ENCODE assay signal across 12 mouse cellular contexts in the genomic region with DNA sequence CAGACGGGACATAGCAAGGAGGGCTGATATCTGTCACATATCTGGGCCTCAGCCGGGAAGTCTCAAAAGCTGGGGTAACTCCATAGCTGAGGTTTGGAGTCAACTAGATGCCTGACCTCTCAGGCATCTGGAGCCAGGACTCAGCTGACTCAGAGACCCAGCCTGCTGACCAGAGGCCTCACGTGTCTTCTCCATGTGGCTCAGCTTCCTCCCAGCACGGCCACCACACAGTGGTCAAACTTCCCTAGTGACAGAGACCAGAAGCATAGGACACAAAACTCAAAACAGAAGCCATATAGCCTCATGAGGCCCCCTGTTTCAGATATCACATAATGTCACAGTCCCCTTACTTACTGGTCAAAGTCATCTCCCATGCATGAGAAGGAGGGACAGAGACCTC.
DNase-seq lines count a peak whose midpoint lies in the region; TF ChIP-seq lines count a peak whose summit lies in the region.
"Had no signal": no experiment of that assay in that cellular context is flagged by ENCODE, and none has a peak within 500 bp of the region (broad histone marks: within the 10 kb centered on the region; RNA-seq: fewer than 3 reads in every experiment).

No protein-coding gene starts in this region.

- peak; percentile 69 to 83 for DNase-seq in heart, adult 2 months
- DNase-seq in heart, embryonic 10.5 days (ENCODE audit: low spot score): no peak
- DNase-seq in spleen, adult 2 months (ENCODE audit: low read depth in 1 of 2, low spot score in 2 of 2): no peak
- DNase-seq in spleen, adult 12 weeks (ENCODE audit: low spot score): no peak
- peak; percentile 89 to 90 for DNase-seq in heart, adult 9 months (ENCODE audit: low spot score in 2 of 2)
- no peak for DNase-seq in right cerebral cortex, postnatal 14 days
- no peak for DNase-seq in right cerebral cortex, postnatal 25 days
- DNase-seq: cerebellum, postnatal 14 days; thymus, postnatal 36 days had no signal

- peak; percentile 65; the same call in 1 of the 2 replicates for TF ChIP-seq EP300 in heart, adult 2 months (IDR thresholded peaks at IDR 0.05; ENCODE audit: insufficient read depth, low read depth, low read length)

- intact Hi-C loops in heart, adult 2 months (cut with DNase I): no loop called here

- H3K36me3 ChIP-seq in heart, adult 2 months (ENCODE audit: control insufficient read depth, insufficient read depth, low read length): no peaks in the 10 kb centered on the region
- no peaks in the 10 kb centered on the region for H3K36me3 ChIP-seq in heart, embryonic 10.5 days
- no peaks in the 10 kb centered on the region for H3K36me3 ChIP-seq in spleen, adult 2 months (ENCODE audit: control insufficient read depth, insufficient read depth, low read length)
- no peaks in the 10 kb centered on the region for H3K36me3 ChIP-seq in small intestine, adult 2 months (ENCODE audit: control insufficient read depth, insufficient read depth, low read length)
- H3K36me3 ChIP-seq: neural tube, embryonic 13.5 days had no signal

- no peak for TF ChIP-seq CTCF in heart, adult 2 months (IDR thresholded peaks at IDR 0.05)
- no peak for TF ChIP-seq CTCF in spleen, adult 2 months (IDR thresholded peaks at IDR 0.05; ENCODE audit: extremely low read depth, insufficient read depth, insufficient read length, insufficient replicate concordance)
- no peak for TF ChIP-seq CTCF in small intestine, adult 2 months (IDR thresholded peaks at IDR 0.05; ENCODE audit: extremely low read depth, insufficient read length, insufficient replicate concordance, low read depth, low read length)

- no peaks in the 10 kb centered on the region for H3K9me3 ChIP-seq in heart, embryonic 10.5 days
- H3K9me3 ChIP-seq: neural tube, embryonic 13.5 days had no signal

- H3K9ac ChIP-seq in heart, adult 2 months (ENCODE audit: low read depth, low read length): no peak overlapping the region
- H3K9ac ChIP-seq: neural tube, embryonic 13.5 days had no signal

- H3K27ac ChIP-seq in heart, adult 2 months: peak overlapping the region; percentile 54
- no peak overlapping the region for H3K27ac ChIP-seq in heart, embryonic 10.5 days
- H3K27ac ChIP-seq in spleen, adult 2 months (ENCODE audit: insufficient read depth, low read length): peak overlapping the region; percentile 53; the same call in 1 of the 2 replicates
- H3K27ac ChIP-seq in small intestine, adult 2 months (ENCODE audit: insufficient read depth, low read depth, low read length): peak overlapping the region; percentile 63
- H3K27ac ChIP-seq: neural tube, embryonic 13.5 days had no signal

- 67% methylated on average over 4 of the region's 4 CpGs for WGBS in heart, adult 2 months
- WGBS in heart, embryonic 10.5 days: 81% methylated on average over 4 of the region's 4 CpGs
- WGBS in spleen, adult 2 months: 82% methylated on average over 4 of the region's 4 CpGs
- 80% methylated on average over 4 of the region's 4 CpGs for WGBS in small intestine, adult 2 months

- H3K27me3 ChIP-seq in heart, adult 2 months (ENCODE audit: control insufficient read depth, insufficient read depth, low read length): no peaks in the 10 kb centered on the region
- no peaks in the 10 kb centered on the region for H3K27me3 ChIP-seq in heart, embryonic 10.5 days (ENCODE audit: insufficient read depth, poor library complexity, severe bottlenecking)
- no peaks in the 10 kb centered on the region for H3K27me3 ChIP-seq in spleen, adult 2 months (ENCODE audit: control insufficient read depth, insufficient read depth, low read length)
- H3K27me3 ChIP-seq in small intestine, adult 2 months (ENCODE audit: control insufficient read depth, insufficient read depth, low read length): no peaks in the 10 kb centered on the region
- H3K27me3 ChIP-seq: megakaryocyte, embryonic 14.5 days; neural tube, embryonic 13.5 days had no signal

- H3K79me2 ChIP-seq in heart, adult 2 months (replicated peaks; ENCODE audit: control insufficient read depth, insufficient read depth, low read length): no peaks in the 10 kb centered on the region

- H3K4me1 ChIP-seq in heart, adult 2 months (ENCODE audit: control insufficient read depth, insufficient read depth, low read length): peaks cover 9% of the 10 kb centered on the region
- peaks cover 27% of the 10 kb centered on the region for H3K4me1 ChIP-seq in heart, embryonic 10.5 days
- peaks cover 11% of the 10 kb centered on the region; the same call in 1 of the 2 replicates for H3K4me1 ChIP-seq in spleen, adult 2 months (ENCODE audit: control insufficient read depth, insufficient read depth, insufficient read length)
- H3K4me1 ChIP-seq in small intestine, adult 2 months (ENCODE audit: control insufficient read depth, insufficient read depth, insufficient read length, low read length): peaks cover 15% of the 10 kb centered on the region; the same call in 1 of the 2 replicates

- TF ChIP-seq POLR2A in heart, adult 2 months (IDR thresholded peaks at IDR 0.05; ENCODE audit: insufficient read depth, low read depth, low read length): 0 out of 2 replicates have a peak, but pooled peaks have one; percentile 14
- no peak for TF ChIP-seq POLR2A in spleen, adult 2 months (IDR thresholded peaks at IDR 0.05; ENCODE audit: low read depth, low read length)
- no peak for TF ChIP-seq POLR2A in small intestine, adult 2 months (IDR thresholded peaks at IDR 0.05; ENCODE audit: low read depth, low read length)

- H3K4me3 ChIP-seq in heart, adult 2 months: no peak overlapping the region
- no peak overlapping the region for H3K4me3 ChIP-seq in heart, embryonic 10.5 days
- H3K4me3 ChIP-seq in spleen, adult 2 months (ENCODE audit: extremely low read depth, insufficient read depth, insufficient read length): no peak overlapping the region
- no peak overlapping the region for H3K4me3 ChIP-seq in small intestine, adult 2 months (ENCODE audit: low read depth, low read length)
- H3K4me3 ChIP-seq: neural tube, embryonic 13.5 days had no signal

Comparison
In these comparisons a context has a peak if more than half of its experiments do, and no peak if none do; other contexts are left out.
1. DNase-seq: peak in heart, adult 2 months (2 of 2) and heart, adult 9 months (2 of 2); none in heart, embryonic 10.5 days (single experiment), spleen, adult 2 months (0 of 2), spleen, adult 12 weeks (single experiment), right cerebral cortex, postnatal 14 days (single experiment) and right cerebral cortex, postnatal 25 days (single experiment).